Mouse (Mus musculus) testis, adult 2 months (tissue): ENCODE results near the gene Tmie. TPM values are rescaled to one million over a fixed set of nuclear protein-coding genes. Genes with fewer than 3 reads are reported as not detected.
"Not testable (repeated sequence)": the region's sequence is repeated elsewhere in the genome, so short reads cannot be mapped to it uniquely, and the experiment has no call there.

ENCODE experiments used
- H3K27ac ChIP-seq: fragments of 200-500 bp; 2 replicates; pipeline ENCODE4 v1.5.1; 2012; ENCODE audit warnings: low read depth, low read length; ENCODE audit not compliant: control insufficient read depth, insufficient read depth
- H3K27me3 ChIP-seq: fragments of 200-500 bp; 2 replicates; pipeline ENCODE4 v1.6.1; 2012; ENCODE audit warnings: mild to moderate bottlenecking, low read length, moderate library complexity; ENCODE audit not compliant: control insufficient read depth, insufficient read depth
- H3K36me3 ChIP-seq: fragments of 200-500 bp; 2 replicates; pipeline ENCODE4 v1.6.1; 2012; ENCODE audit warnings: mild to moderate bottlenecking, low read length; ENCODE audit not compliant: control insufficient read depth, insufficient read depth
- H3K4me1 ChIP-seq: fragments of 200-500 bp; 2 replicates; pipeline ENCODE4 v1.6.1; 2012; ENCODE audit warnings: low read length; ENCODE audit not compliant: control insufficient read depth, insufficient read depth
- H3K4me3 ChIP-seq: fragments of 200-500 bp; 2 replicates; pipeline ENCODE4 v1.5.1; 2012; ENCODE audit warnings: low read depth, mild to moderate bottlenecking, low read length, moderate library complexity, mixed read lengths; ENCODE audit not compliant: control insufficient read depth
- CTCF ChIP-seq: fragments of 200-500 bp; IDR thresholded peaks from 2 replicates; pipeline ENCODE4 v1.5.1; 2012; ENCODE audit warnings: low read depth, mild to moderate bottlenecking, inconsistent platforms, low read length, moderate library complexity; ENCODE audit not compliant: control insufficient read depth, insufficient read depth, insufficient replicate concordance
- POLR2A ChIP-seq: fragments of 200-500 bp; IDR thresholded peaks from 2 replicates; pipeline ENCODE4 v1.6.1; 2012; ENCODE audit warnings: low read depth, mild to moderate bottlenecking, inconsistent platforms, low read length, moderate library complexity; ENCODE audit not compliant: control insufficient read depth
- polyA plus RNA-seq: library from polyadenylated mRNA; depleted of rRNA; stranded (reverse); fragments of >200 nt; gene quantifications from 2 replicates; pipeline ENCODE4 v1.2.3, GENCODE M21; 2012; rRNA removed

Tmie gene
- polyA plus RNA-seq, 1 experiment, result 1.8 TPM

DNA sequence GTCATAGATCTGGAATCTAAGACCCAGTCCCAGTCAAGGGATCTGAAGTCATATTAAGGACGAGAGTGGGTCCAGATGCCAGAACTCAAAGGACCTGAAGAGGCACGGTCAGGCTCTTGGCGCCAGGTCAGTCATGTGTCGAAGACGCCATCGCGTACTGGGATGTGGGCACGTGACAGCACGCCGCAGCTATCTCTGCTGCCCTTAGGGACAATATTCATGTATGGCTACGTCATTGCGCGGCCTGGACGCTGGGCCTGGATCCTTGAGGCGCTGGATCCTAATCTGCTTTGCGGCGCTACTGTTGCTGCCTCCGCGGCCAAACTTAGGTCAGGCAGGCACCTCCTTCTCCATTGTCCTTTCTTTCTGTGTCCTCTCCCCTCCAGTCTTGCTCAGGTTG, 45.5 kb downstream of the Tmie start, which contains the start of gene Prss45:
Gene Prss45, plus strand, starts transcription at position 178 of the 400 bp plus-strand sequence.
- TF ChIP-seq CTCF (no peak), POLR2A (peak; percentile 46; the same call in 1 of the 2 replicates)
- peak within 1 kb of the TSS; percentile 15 for H3K27ac ChIP-seq
- H3K27me3 ChIP-seq, result no peaks in the 10 kb centered on the region
- peaks cover 13% of the 10 kb centered on the region for H3K4me1 ChIP-seq
- no peaks in the 10 kb centered on the region; the same call in 1 of the 2 replicates for H3K36me3 ChIP-seq
- peak within 1 kb of the TSS; percentile 79 for H3K4me3 ChIP-seq

DNA sequence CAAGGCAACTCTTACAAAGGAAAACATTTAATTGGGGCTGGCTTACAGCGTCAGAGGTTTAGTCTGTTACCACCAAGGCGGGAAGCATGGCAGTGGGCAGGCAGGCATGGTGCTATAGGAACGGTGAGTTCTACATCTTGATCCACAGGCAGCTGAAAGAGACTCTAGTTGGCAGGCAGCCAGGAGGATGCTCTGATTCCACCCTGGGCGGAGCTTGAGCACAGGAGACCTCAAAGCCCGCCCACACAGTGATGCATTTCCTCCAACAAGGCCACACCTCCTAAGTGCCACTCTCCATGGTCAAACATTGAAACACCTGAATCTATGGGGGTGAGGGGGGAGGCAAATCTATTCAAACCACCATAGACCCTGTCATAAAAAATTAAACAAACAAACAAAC, 46.9 kb downstream of the Tmie start:
- no peak overlapping the region for H3K27ac ChIP-seq
- H3K4me1 ChIP-seq, result peaks cover 18% of the 10 kb centered on the region
- no peaks in the 10 kb centered on the region; the same call in 1 of the 2 replicates for H3K36me3 ChIP-seq
- no peaks in the 10 kb centered on the region for H3K27me3 ChIP-seq
- H3K4me3 ChIP-seq, result no peak overlapping the region
- no peak for TF ChIP-seq CTCF

- TF ChIP-seq CTCF, result no peak
- TF ChIP-seq POLR2A, result no peak
- Histone ChIP-seq H3K27ac (peak within 1 kb of the TSS; percentile 77), H3K36me3 (no peaks in the 10 kb centered on the region; the same call in 1 of the 2 replicates), H3K4me1 (peaks cover 17% of the 10 kb centered on the region), H3K4me3 (peak within 1 kb of the TSS; percentile 90), H3K27me3 (no peaks in the 10 kb centered on the region)
Measured at GRCm38 (mm10) chr9:110826390-110826789, 53.5 kb downstream of the Tmie start, which contains the start of gene Prss43. Gene Prss43, plus strand, starts transcription at chr9:110826690.

- Histone ChIP-seq H3K4me1 (peaks cover 17% of the 10 kb centered on the region), H3K27me3 (no peaks in the 10 kb centered on the region), H3K4me3 (no peak overlapping the region), H3K27ac (no peak overlapping the region), H3K36me3 (no peaks in the 10 kb centered on the region)
- TF ChIP-seq POLR2A (no peak), CTCF (no peak)
Measured at GRCm38 (mm10) chr9:110825832-110826231, 54.1 kb downstream of the Tmie start.

DNA sequence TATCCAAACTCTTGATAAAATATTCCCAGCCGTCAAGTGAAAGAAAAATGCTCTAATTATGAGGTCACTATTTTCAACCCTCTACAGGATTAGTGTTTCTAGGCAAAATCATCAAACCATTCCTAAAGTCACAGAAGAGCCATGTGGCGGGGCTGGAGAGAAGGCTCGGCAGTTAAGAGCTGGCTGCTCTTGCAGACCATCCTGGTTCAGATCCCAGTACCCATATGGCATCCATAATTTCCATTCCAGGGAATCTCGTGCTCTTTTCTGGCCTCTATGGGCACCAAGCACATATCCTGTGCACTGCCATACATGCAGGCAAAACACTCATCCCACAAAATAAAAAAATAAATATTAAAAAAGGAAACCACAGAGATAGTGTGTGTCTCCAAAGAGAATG, 54.5 kb downstream of the Tmie start:
- H3K36me3 ChIP-seq, result no peaks in the 10 kb centered on the region
- H3K27me3 ChIP-seq, result no peaks in the 10 kb centered on the region
- no peak for TF ChIP-seq POLR2A
- no peak for TF ChIP-seq CTCF
- H3K4me3 ChIP-seq, result no peak overlapping the region
- peaks cover 17% of the 10 kb centered on the region for H3K4me1 ChIP-seq
- no peak overlapping the region for H3K27ac ChIP-seq

DNA sequence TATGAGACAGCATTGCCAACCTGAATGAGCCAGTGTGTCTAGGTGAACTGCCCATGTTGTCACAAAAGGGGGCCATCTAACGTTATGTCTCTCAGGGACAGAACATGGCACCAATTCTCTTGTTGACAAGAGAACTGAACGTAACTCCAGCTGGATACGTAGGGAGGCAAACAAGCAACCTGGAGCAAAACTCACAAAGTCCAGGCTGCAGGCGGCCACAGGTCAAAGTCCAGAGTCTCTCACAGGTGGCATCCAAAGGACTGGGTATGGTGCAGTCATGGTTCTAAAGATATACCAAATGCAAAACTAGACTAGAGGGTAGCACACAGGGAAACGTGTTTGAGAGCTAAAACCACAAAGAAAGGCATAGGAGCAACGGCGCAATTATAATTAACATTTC, 58.5 kb downstream of the Tmie start:
- no peaks in the 10 kb centered on the region for H3K36me3 ChIP-seq
- no peaks in the 10 kb centered on the region for H3K27me3 ChIP-seq
- no peak for TF ChIP-seq POLR2A
- TF ChIP-seq CTCF, result no peak
- no peak overlapping the region for H3K27ac ChIP-seq
- no peak overlapping the region for H3K4me3 ChIP-seq
- peaks cover under 1% of the 10 kb centered on the region for H3K4me1 ChIP-seq

- H3K27me3 ChIP-seq, H3K27ac ChIP-seq, H3K36me3 ChIP-seq, H3K4me1 ChIP-seq, H3K4me3 ChIP-seq: not testable (repeated sequence)
Measured at GRCm38 (mm10) chr9:110820546-110820945, 59.4 kb downstream of the Tmie start.

Other genes starting within 250 kb of the Tmie start
- gene Nbeal2, start 226.0 kb downstream of the Tmie start, polyA plus RNA-seq, result 5.4 and 6.1 TPM in 2 replicates
- 76.5 and 78.9 TPM in 2 replicates for gene Ccdc12, start 223.6 kb downstream of the Tmie start, polyA plus RNA-seq
- gene Myl3, start 138.3 kb downstream of the Tmie start, polyA plus RNA-seq, result 0.90 TPM in 2 replicates
- 2.8 and 2.9 TPM in 2 replicates for gene Pth1r, start 133.0 kb downstream of the Tmie start, polyA plus RNA-seq
- gene Prss42, start 81.9 kb downstream of the Tmie start, polyA plus RNA-seq, result 68.5 and 85.7 TPM in 2 replicates
- 28.9 and 30.6 TPM in 2 replicates for gene Prss44, start 66.1 kb downstream of the Tmie start, polyA plus RNA-seq
- gene Prss43, start 53.4 kb downstream of the Tmie start, polyA plus RNA-seq, result 25.2 and 30.5 TPM in 2 replicates
- 66.2 and 67.9 TPM in 2 replicates for gene Prss45, start 45.5 kb downstream of the Tmie start, polyA plus RNA-seq
- gene Prss46, start 35.6 kb downstream of the Tmie start, polyA plus RNA-seq, result 130 and 134 TPM in 2 replicates
- gene Prss50, start 22.1 kb downstream of the Tmie start, polyA plus RNA-seq, result 52.9 and 82.3 TPM in 2 replicates
- gene Als2cl, start 243 bp downstream of the Tmie start, polyA plus RNA-seq, result 4.1 and 4.8 TPM in 2 replicates
- gene Fam240a, start 36.7 kb upstream of the Tmie start, polyA plus RNA-seq, result not detected in 2 replicates
- gene Tdgf1, start 66.0 kb upstream of the Tmie start, polyA plus RNA-seq, result 0.23 and 0.28 TPM in 2 replicates
- 0.23 and 0.25 TPM in 2 replicates for gene Lrrc2, start 71.4 kb upstream of the Tmie start, polyA plus RNA-seq
- gene Rtp3, start 110.5 kb upstream of the Tmie start, polyA plus RNA-seq, result 0.59 and 0.75 TPM in 2 replicates
- gene Ltf, start 139.2 kb upstream of the Tmie start, polyA plus RNA-seq, result 14.0 TPM in 1 of 2 replicates, not detected in the other
- gene Ccrl2, start 177.4 kb upstream of the Tmie start, polyA plus RNA-seq, result 0.78 and 0.81 TPM in 2 replicates
- 131 and 135 TPM in 2 replicates for gene Lrrfip2, start 237.5 kb upstream of the Tmie start, polyA plus RNA-seq